Mouse (Mus musculus): Measurements from ENCODE around the gene Gm20708. TPM values are rescaled to one million over a fixed set of nuclear protein-coding genes. Genes with fewer than 3 reads are reported as not detected.
A peak's percentile ranks its signal among the peaks of the same experiment; 100 is the strongest.

The Gm20708 gene
- polyA plus RNA-seq, 1 experiment from 2014 or later = 0.47 TPM

GRCm38 (mm10) chr11:117854241-117854640 is 44.8 kb downstream of the Gm20708 start:
- no peak overlapping the region for H3K4me2 ChIP-seq (ENCODE audit: low read length)
- DNase-seq (no peak), ATAC-seq (ENCODE audit: low FRiP score, low TSS enrichment) (no peak)
- H3K27ac ChIP-seq (replicated peaks; ENCODE audit: low read depth, low read length) = no peak overlapping the region
- H3K9ac ChIP-seq (replicated peaks; ENCODE audit: low read length) = no peak overlapping the region
- H3K4me3 ChIP-seq (replicated peaks; ENCODE audit: low read depth, low read length) = no peak overlapping the region
- H3K36me3 ChIP-seq (ENCODE audit: control insufficient read depth, insufficient read depth, low read length) = 0 out of 2 replicates have a peak, but pooled peaks cover 3% of the 10 kb centered on the region
- no peaks in the 10 kb centered on the region for H3K9me3 ChIP-seq (ENCODE audit: control insufficient read depth, low read length)
- H3K27me3 ChIP-seq (ENCODE audit: control insufficient read depth, insufficient read depth, low read length) = no peaks in the 10 kb centered on the region
- 96% methylated on average over 9 of the region's 9 CpGs for WGBS
- peaks cover 5% of the 10 kb centered on the region for H3K4me1 ChIP-seq (ENCODE audit: control insufficient read depth, insufficient read depth, low read length)

- Histone ChIP-seq H3K4me1 (ENCODE audit: control insufficient read depth, insufficient read depth, low read length) (no peaks in the 10 kb centered on the region), H3K4me2 (ENCODE audit: low read length) (no peak overlapping the region), H3K36me3 (ENCODE audit: control insufficient read depth, insufficient read depth, low read length) (0 out of 2 replicates have a peak, but pooled peaks cover 3% of the 10 kb centered on the region), H3K27me3 (ENCODE audit: control insufficient read depth, insufficient read depth, low read length) (0 out of 2 replicates have a peak, but pooled peaks cover 5% of the 10 kb centered on the region), H3K27ac (replicated peaks; ENCODE audit: low read depth, low read length) (no peak overlapping the region), H3K9ac (replicated peaks; ENCODE audit: low read length) (no peak overlapping the region), H3K9me3 (ENCODE audit: control insufficient read depth, low read length) (no peaks in the 10 kb centered on the region), H3K4me3 (replicated peaks; ENCODE audit: low read depth, low read length) (no peak overlapping the region)
- DNase-seq (no peak), ATAC-seq (ENCODE audit: low FRiP score, low TSS enrichment) (no peak)
- 97% methylated on average over 5 of the region's 5 CpGs for WGBS
Observed at GRCm38 (mm10) chr11:117855360-117855759, 45.9 kb downstream of the Gm20708 start.

- ATAC-seq (ENCODE audit: low FRiP score, low TSS enrichment) = no peak
- WGBS = 93% methylated on average over 1 of the region's 1 CpGs
Observed at GRCm38 (mm10) chr11:117855975-117856374, 46.5 kb downstream of the Gm20708 start.

GRCm38 (mm10) chr11:117857462-117857861 is 48.0 kb downstream of the Gm20708 start:
- H3K4me1 ChIP-seq (ENCODE audit: control insufficient read depth, insufficient read depth, low read length) = no peaks in the 10 kb centered on the region
- no peak overlapping the region for H3K4me3 ChIP-seq (replicated peaks; ENCODE audit: low read depth, low read length)
- H3K9me3 ChIP-seq (ENCODE audit: control insufficient read depth, low read length) = no peaks in the 10 kb centered on the region
- H3K27me3 ChIP-seq (ENCODE audit: control insufficient read depth, insufficient read depth, low read length) = peaks cover 11% of the 10 kb centered on the region; the same call in 1 of the 2 replicates
- H3K9ac ChIP-seq (replicated peaks; ENCODE audit: low read length) = no peak overlapping the region
- 0 out of 2 replicates have a peak, but pooled peaks cover 3% of the 10 kb centered on the region for H3K36me3 ChIP-seq (ENCODE audit: control insufficient read depth, insufficient read depth, low read length)
- ATAC-seq (ENCODE audit: low FRiP score, low TSS enrichment) (no peak), DNase-seq (no peak)
- H3K27ac ChIP-seq (replicated peaks; ENCODE audit: low read depth, low read length) = no peak overlapping the region
- no peak overlapping the region for H3K4me2 ChIP-seq (ENCODE audit: low read length)
- WGBS = 92% methylated on average over 10 of the region's 10 CpGs

More at GRCm38 (mm10) chr11:117855975-117856374, 46.5 kb downstream of the Gm20708 start:
- no peak overlapping the region for H3K4me2 ChIP-seq (ENCODE audit: low read length)
- H3K4me3 ChIP-seq (replicated peaks; ENCODE audit: low read depth, low read length) = no peak overlapping the region
- H3K9me3 ChIP-seq (ENCODE audit: control insufficient read depth, low read length) = no peaks in the 10 kb centered on the region
- H3K27ac ChIP-seq (replicated peaks; ENCODE audit: low read depth, low read length) = no peak overlapping the region
- H3K36me3 ChIP-seq (ENCODE audit: control insufficient read depth, insufficient read depth, low read length) = 0 out of 2 replicates have a peak, but pooled peaks cover 3% of the 10 kb centered on the region
- H3K4me1 ChIP-seq (ENCODE audit: control insufficient read depth, insufficient read depth, low read length) = no peaks in the 10 kb centered on the region
- H3K27me3 ChIP-seq (ENCODE audit: control insufficient read depth, insufficient read depth, low read length) = peaks cover 7% of the 10 kb centered on the region; the same call in 1 of the 2 replicates
- DNase-seq = no peak
- H3K9ac ChIP-seq (replicated peaks; ENCODE audit: low read length) = no peak overlapping the region

- no peak overlapping the region for H3K4me3 ChIP-seq (replicated peaks; ENCODE audit: low read depth, low read length)
- H3K4me1 ChIP-seq (ENCODE audit: control insufficient read depth, insufficient read depth, low read length) = 0 out of 2 replicates have a peak, but pooled peaks cover 2% of the 10 kb centered on the region
- WGBS = 63% methylated on average over 3 of the region's 3 CpGs
- ATAC-seq (ENCODE audit: low FRiP score, low TSS enrichment) = no peak
- H3K4me2 ChIP-seq (ENCODE audit: low read length) = no peak overlapping the region
- H3K9ac ChIP-seq (replicated peaks; ENCODE audit: low read length) = no peak overlapping the region
- no peak for DNase-seq
- peaks cover 11% of the 10 kb centered on the region; the same call in 1 of the 2 replicates for H3K27me3 ChIP-seq (ENCODE audit: control insufficient read depth, insufficient read depth, low read length)
- no peaks in the 10 kb centered on the region for H3K9me3 ChIP-seq (ENCODE audit: control insufficient read depth, low read length)
- H3K27ac ChIP-seq (replicated peaks; ENCODE audit: low read depth, low read length) = no peak overlapping the region
- H3K36me3 ChIP-seq (ENCODE audit: control insufficient read depth, insufficient read depth, low read length) = 0 out of 2 replicates have a peak, but pooled peaks cover 3% of the 10 kb centered on the region
Observed at GRCm38 (mm10) chr11:117858392-117858791, 48.9 kb downstream of the Gm20708 start.

GRCm38 (mm10) chr11:117860601-117861000 is 51.1 kb downstream of the Gm20708 start, which contains the start of gene Tmem235:
Tmem235 (plus strand) TSS chr11:117860752.
- H3K4me3 ChIP-seq (replicated peaks; ENCODE audit: low read depth, low read length) = no peak within 1 kb of the TSS
- H3K4me1 ChIP-seq (ENCODE audit: control insufficient read depth, insufficient read depth, low read length) = peaks cover 4% of the 10 kb centered on the region; the same call in 1 of the 2 replicates
- H3K36me3 ChIP-seq (ENCODE audit: control insufficient read depth, insufficient read depth, low read length) = 0 out of 2 replicates have a peak, but pooled peaks cover 3% of the 10 kb centered on the region
- 4% methylated on average over 23 of the region's 23 CpGs for WGBS
- peaks cover 11% of the 10 kb centered on the region; the same call in 1 of the 2 replicates for H3K27me3 ChIP-seq (ENCODE audit: control insufficient read depth, insufficient read depth, low read length)
- H3K27ac ChIP-seq (replicated peaks; ENCODE audit: low read depth, low read length) = no peak within 1 kb of the TSS
- ATAC-seq (ENCODE audit: low FRiP score, low TSS enrichment) = no peak
- no peaks in the 10 kb centered on the region for H3K9me3 ChIP-seq (ENCODE audit: control insufficient read depth, low read length)
- no peak within 1 kb of the TSS for H3K9ac ChIP-seq (replicated peaks; ENCODE audit: low read length)
- DNase-seq = no peak
- H3K4me2 ChIP-seq (ENCODE audit: low read length) = peak within 1 kb of the TSS; percentile 15; the same call in 1 of the 2 replicates

GRCm38 (mm10) chr11:117863174-117863856 is 53.8 kb downstream of the Gm20708 start:
- H3K9ac ChIP-seq (replicated peaks; ENCODE audit: low read length) = no peak overlapping the region
- H3K27me3 ChIP-seq (ENCODE audit: control insufficient read depth, insufficient read depth, low read length) = peaks cover 11% of the 10 kb centered on the region; the same call in 1 of the 2 replicates
- ATAC-seq (ENCODE audit: low FRiP score, low TSS enrichment) = no peak
- H3K4me2 ChIP-seq (ENCODE audit: low read length) = no peak overlapping the region
- peaks cover 14% of the 10 kb centered on the region for H3K4me1 ChIP-seq (ENCODE audit: control insufficient read depth, insufficient read depth, low read length)
- WGBS = 22% methylated on average over 11 of the region's 11 CpGs
- no peak overlapping the region for H3K4me3 ChIP-seq (replicated peaks; ENCODE audit: low read depth, low read length)
- DNase-seq = no peak
- no peak overlapping the region for H3K27ac ChIP-seq (replicated peaks; ENCODE audit: low read depth, low read length)
- H3K9me3 ChIP-seq (ENCODE audit: control insufficient read depth, low read length) = no peaks in the 10 kb centered on the region
- H3K36me3 ChIP-seq (ENCODE audit: control insufficient read depth, insufficient read depth, low read length) = no peaks in the 10 kb centered on the region

GRCm38 (mm10) chr11:117864805-117865204 is 55.3 kb downstream of the Gm20708 start:
- no peaks in the 10 kb centered on the region for H3K9me3 ChIP-seq (ENCODE audit: control insufficient read depth, low read length)
- H3K27ac ChIP-seq (replicated peaks; ENCODE audit: low read depth, low read length) = no peak overlapping the region
- no peaks in the 10 kb centered on the region for H3K36me3 ChIP-seq (ENCODE audit: control insufficient read depth, insufficient read depth, low read length)
- DNase-seq (no peak), ATAC-seq (ENCODE audit: low FRiP score, low TSS enrichment) (no peak)
- H3K4me2 ChIP-seq (ENCODE audit: low read length) = no peak overlapping the region
- 80% methylated on average over 2 of the region's 2 CpGs for WGBS
- peaks cover 11% of the 10 kb centered on the region; the same call in 1 of the 2 replicates for H3K27me3 ChIP-seq (ENCODE audit: control insufficient read depth, insufficient read depth, low read length)
- H3K9ac ChIP-seq (replicated peaks; ENCODE audit: low read length) = no peak overlapping the region
- H3K4me3 ChIP-seq (replicated peaks; ENCODE audit: low read depth, low read length) = no peak overlapping the region
- peaks cover 14% of the 10 kb centered on the region for H3K4me1 ChIP-seq (ENCODE audit: control insufficient read depth, insufficient read depth, low read length)

Measured in midbrain, embryonic 14.5 days (tissue).